Comparison of ENCODE assay signal across 16 mouse cellular contexts in genomic region chr12:32238433-32238832, GRCm38 (mm10). TPM values are rescaled to one million over a fixed set of nuclear protein-coding genes. Genes with fewer than 3 reads are reported as not detected.
DNase-seq lines count a peak whose midpoint lies in the region; ATAC-seq and TF ChIP-seq lines count a peak whose summit lies in the region.
"Had no signal": no experiment of that assay in that cellular context is flagged by ENCODE, and none has a peak within 500 bp of the region (broad histone marks: within the 10 kb centered on the region; RNA-seq: fewer than 3 reads in every experiment).

No protein-coding gene starts in this region.

- TF ChIP-seq CTCF in hindbrain, postnatal 0 days (IDR thresholded peaks at IDR 0.05; ENCODE audit: low read depth) = no peak

- WGBS in hindbrain, postnatal 0 days = 63% methylated on average over 5 of the region's 5 CpGs
- 76% methylated on average over 5 of the region's 5 CpGs for WGBS in hindbrain, embryonic 11.5 days

- peak; percentile 11 for DNase-seq in hindbrain, postnatal 0 days (ENCODE audit: low spot score)
- no peak for DNase-seq in hindbrain, embryonic 11.5 days (ENCODE audit: low spot score)
- DNase-seq in right cerebral cortex, adult 18-20 months = peak; percentile 8
- DNase-seq in right cerebral cortex, postnatal 25 days = no peak
- DNase-seq in fibroblast of lung, adult 2 months (ENCODE audit: low read depth) = peak; percentile 67
- peak; percentile 27 for DNase-seq in telencephalon, adult 2 months (ENCODE audit: low read depth, low spot score)
- no peak for DNase-seq in thymus, postnatal 4 days
- DNase-seq: cerebellum, postnatal 36 days; gastrocnemius, postnatal 14 days; kidney, postnatal 36 days; left cerebral cortex, postnatal 4 days; thymus, postnatal 14 days had no signal

- H3K27ac ChIP-seq in hindbrain, postnatal 0 days = peak overlapping the region; percentile 43; the same call in 1 of the 2 replicates
- H3K27ac ChIP-seq in hindbrain, embryonic 11.5 days (ENCODE audit: low read depth, low read length) = no peak overlapping the region
- H3K27ac ChIP-seq: lung, embryonic 15.5 days had no signal

- ATAC-seq in hindbrain, postnatal 0 days = no peak
- no peak for ATAC-seq in hindbrain, embryonic 11.5 days (ENCODE audit: low FRiP score)
- ATAC-seq: intestine, postnatal 0 days had no signal

- no peak overlapping the region for H3K4me3 ChIP-seq in hindbrain, postnatal 0 days (ENCODE audit: low read length)
- H3K4me3 ChIP-seq in hindbrain, embryonic 11.5 days (ENCODE audit: low read depth, low read length) = no peak overlapping the region
- H3K4me3 ChIP-seq: heart, embryonic 12.5 days; lung, embryonic 15.5 days had no signal

- H3K9me3 ChIP-seq in hindbrain, postnatal 0 days (ENCODE audit: low read length) = no peaks in the 10 kb centered on the region
- H3K9me3 ChIP-seq in hindbrain, embryonic 11.5 days (ENCODE audit: control insufficient read depth, low read length) = no peaks in the 10 kb centered on the region
- H3K9me3 ChIP-seq: heart, embryonic 12.5 days; lung, embryonic 15.5 days had no signal

- no peak overlapping the region for H3K9ac ChIP-seq in hindbrain, postnatal 0 days (replicated peaks; ENCODE audit: low read length)
- H3K9ac ChIP-seq in hindbrain, embryonic 11.5 days (ENCODE audit: low read depth, low read length) = no peak overlapping the region
- H3K9ac ChIP-seq: heart, embryonic 12.5 days; lung, embryonic 15.5 days had no signal

- H3K4me2 ChIP-seq in hindbrain, postnatal 0 days (ENCODE audit: low read depth, low read length) = no peak overlapping the region
- H3K4me2 ChIP-seq in hindbrain, embryonic 11.5 days (replicated peaks; ENCODE audit: low read depth, low read length) = no peak overlapping the region
- H3K4me2 ChIP-seq: heart, embryonic 12.5 days; lung, embryonic 15.5 days; midbrain, embryonic 11.5 days had no signal

- no peaks in the 10 kb centered on the region for H3K36me3 ChIP-seq in hindbrain, postnatal 0 days (ENCODE audit: insufficient read depth, low read length)
- H3K36me3 ChIP-seq in hindbrain, embryonic 11.5 days (ENCODE audit: control insufficient read depth, insufficient read depth, low read length) = no peaks in the 10 kb centered on the region
- H3K36me3 ChIP-seq: heart, embryonic 12.5 days; lung, embryonic 15.5 days had no signal

- H3K27me3 ChIP-seq in hindbrain, postnatal 0 days (ENCODE audit: insufficient read depth, low read length) = no peaks in the 10 kb centered on the region
- H3K27me3 ChIP-seq in hindbrain, embryonic 11.5 days (ENCODE audit: control insufficient read depth, insufficient read depth, low read length) = no peaks in the 10 kb centered on the region
- H3K27me3 ChIP-seq: heart, embryonic 12.5 days; lung, embryonic 15.5 days had no signal

- no peaks in the 10 kb centered on the region for H3K4me1 ChIP-seq in hindbrain, postnatal 0 days (ENCODE audit: insufficient read depth, low read length)
- H3K4me1 ChIP-seq in hindbrain, embryonic 11.5 days (replicated peaks; ENCODE audit: control insufficient read depth, insufficient read depth, low read length) = no peaks in the 10 kb centered on the region
- H3K4me1 ChIP-seq: heart, embryonic 12.5 days; lung, embryonic 15.5 days had no signal

RNA-seq across cellular contexts. Expression of gene Pik3cg, which starts 30.0 kb away (rescaled TPM):
- 1.7 and 2.5 TPM in 2 replicates for total RNA-seq in hindbrain, postnatal 0 days (2014; rRNA removed)
- 0.96 and 1.1 TPM in 2 replicates for polyA plus RNA-seq in hindbrain, postnatal 0 days (2015; fragmentation: Nextera tagmentation; extraction: Ambion mirVana)
- polyA plus RNA-seq in hindbrain, embryonic 11.5 days (2014; fragmentation: Nextera tagmentation; extraction: Ambion mirVana) = 1.5 and 1.6 TPM in 2 replicates

Comparison
In these comparisons a context has a peak if more than half of its experiments do, and no peak if none do; other contexts are left out.
1. DNase-seq: peak in hindbrain, postnatal 0 days (single experiment), right cerebral cortex, adult 18-20 months (single experiment), fibroblast of lung, adult 2 months (single experiment) and telencephalon, adult 2 months (single experiment); none in hindbrain, embryonic 11.5 days (single experiment), right cerebral cortex, postnatal 25 days (single experiment) and thymus, postnatal 4 days (single experiment).